12 mouse cellular contexts compared by ENCODE assay signal in genomic region chr5:36368511-36369135, GRCm38 (mm10). TPM values are rescaled to one million over a fixed set of nuclear protein-coding genes. Genes with fewer than 3 reads are reported as not detected.
DNase-seq lines count a peak whose midpoint lies in the region; ATAC-seq lines count a peak whose summit lies in the region.
"Had no signal": no experiment of that assay in that cellular context is flagged by ENCODE, and none has a peak within 500 bp of the region (broad histone marks: within the 10 kb centered on the region; RNA-seq: fewer than 3 reads in every experiment).

No protein-coding gene starts in this region.

- no peaks in the 10 kb centered on the region for H3K27me3 ChIP-seq in heart, embryonic 11.5 days (ENCODE audit: control insufficient read depth, insufficient read depth, low read length)
- no peaks in the 10 kb centered on the region for H3K27me3 ChIP-seq in kidney, embryonic 15.5 days
- H3K27me3 ChIP-seq in midbrain, embryonic 13.5 days = peaks cover 7% of the 10 kb centered on the region; the same call in 1 of the 2 replicates
- H3K27me3 ChIP-seq: hindbrain, embryonic 15.5 days had no signal

- no peak overlapping the region for H3K4me3 ChIP-seq in heart, embryonic 11.5 days (ENCODE audit: low read depth, low read length)
- no peak overlapping the region for H3K4me3 ChIP-seq in kidney, embryonic 15.5 days (replicated peaks)
- H3K4me3 ChIP-seq in midbrain, embryonic 13.5 days (replicated peaks) = no peak overlapping the region
- H3K4me3 ChIP-seq: hindbrain, embryonic 15.5 days had no signal

- peak overlapping the region; percentile 96; the same call in 1 of the 2 replicates for H3K27ac ChIP-seq in heart, embryonic 11.5 days (ENCODE audit: low read depth, low read length)
- H3K27ac ChIP-seq in kidney, embryonic 15.5 days = peak overlapping the region; percentile 5; the same call in 1 of the 2 replicates
- peak overlapping the region; percentile 71 for H3K27ac ChIP-seq in midbrain, embryonic 13.5 days
- H3K27ac ChIP-seq: macrophage had no signal

- H3K36me3 ChIP-seq in heart, embryonic 11.5 days (ENCODE audit: control insufficient read depth, insufficient read depth, low read length) = no peaks in the 10 kb centered on the region
- H3K36me3 ChIP-seq in kidney, embryonic 15.5 days = no peaks in the 10 kb centered on the region
- no peaks in the 10 kb centered on the region for H3K36me3 ChIP-seq in midbrain, embryonic 13.5 days
- H3K36me3 ChIP-seq: hindbrain, embryonic 15.5 days had no signal

- WGBS in heart, embryonic 11.5 days (ENCODE audit: insufficient replicate concordance) = 58% methylated on average over 7 of the region's 7 CpGs
- WGBS in kidney, embryonic 15.5 days = 63% methylated on average over 7 of the region's 7 CpGs
- WGBS in midbrain, embryonic 13.5 days = 82% methylated on average over 7 of the region's 7 CpGs

- peaks cover 41% of the 10 kb centered on the region for H3K4me1 ChIP-seq in heart, embryonic 11.5 days (ENCODE audit: control insufficient read depth, insufficient read depth, low read length)
- H3K4me1 ChIP-seq in kidney, embryonic 15.5 days = peaks cover 60% of the 10 kb centered on the region
- peaks cover 48% of the 10 kb centered on the region for H3K4me1 ChIP-seq in midbrain, embryonic 13.5 days (replicated peaks)

- intact Hi-C loops in heart, postnatal 25 days (cut with DNase I) = no loop called here

- 0 out of 2 replicates have a peak overlapping the region, but pooled peaks have one; percentile 12 for H3K9ac ChIP-seq in heart, embryonic 11.5 days (ENCODE audit: low read depth, low read length)
- H3K9ac ChIP-seq in kidney, embryonic 15.5 days = no peak overlapping the region
- H3K9ac ChIP-seq in midbrain, embryonic 13.5 days (replicated peaks) = no peak overlapping the region
- H3K9ac ChIP-seq: hindbrain, embryonic 15.5 days had no signal

- no peak for ATAC-seq in heart, embryonic 11.5 days (replicated peaks; ENCODE audit: insufficient number of reproducible peaks, low FRiP score, low TSS enrichment)
- no peak for ATAC-seq in kidney, embryonic 15.5 days (replicated peaks; ENCODE audit: low FRiP score)
- ATAC-seq in midbrain, embryonic 13.5 days = no peak
- no peak for ATAC-seq in CD4-positive, CD25-positive, alpha-beta regulatory T cell, adult 4 months

- H3K4me2 ChIP-seq in heart, embryonic 11.5 days = no peak overlapping the region
- no peak overlapping the region for H3K4me2 ChIP-seq in kidney, embryonic 15.5 days
- H3K4me2 ChIP-seq in midbrain, embryonic 13.5 days (replicated peaks) = no peak overlapping the region
- H3K4me2 ChIP-seq: hindbrain, embryonic 15.5 days had no signal

- peak; percentile 43 for DNase-seq in adrenal gland, adult 2 months
- DNase-seq in adrenal gland, postnatal 4 days (ENCODE audit: low spot score in 2 of 2) = no peak
- DNase-seq in heart, postnatal 25 days (ENCODE audit: low spot score) = no peak
- DNase-seq in kidney, adult 18-20 months = no peak
- DNase-seq: cerebellum, adult 11 months; right cerebral cortex, adult 18-20 months had no signal

- no peaks in the 10 kb centered on the region for H3K9me3 ChIP-seq in heart, embryonic 11.5 days (replicated peaks; ENCODE audit: control insufficient read depth, low read length)
- H3K9me3 ChIP-seq in kidney, embryonic 15.5 days (replicated peaks) = no peaks in the 10 kb centered on the region
- no peaks in the 10 kb centered on the region for H3K9me3 ChIP-seq in midbrain, embryonic 13.5 days
- H3K9me3 ChIP-seq: hindbrain, embryonic 15.5 days had no signal

RNA-seq across cellular contexts. Expression of gene Sorcs2, which starts 29.3 kb away (rescaled TPM):
- total RNA-seq in adrenal gland, adult 2 months (2021) = 10 to 100 TPM in 1 of 2 experiments, 1 to 10 TPM in 1; 10.0 to 16.4 TPM
- 18.4 and 19.7 TPM in 2 replicates for polyA plus RNA-seq in adrenal gland, adult 2 months (2012; rRNA removed)
- 10 to 100 TPM; 33.0 to 35.5 TPM for total RNA-seq in adrenal gland, postnatal 4 days (2021)
- 7.1 and 7.3 TPM in 2 replicates for polyA plus RNA-seq in heart, embryonic 11.5 days (2014; fragmentation: Nextera tagmentation; extraction: Ambion mirVana)
- 10 to 100 TPM in 1 of 2 experiments, 1 to 10 TPM in 1; 9.7 to 13.1 TPM for total RNA-seq in heart, postnatal 25 days (2021)
- 11.0 and 12.9 TPM in 2 replicates for polyA plus RNA-seq in kidney, embryonic 15.5 days (2015; fragmentation: Nextera tagmentation; extraction: Ambion mirVana)
- polyA plus RNA-seq in midbrain, embryonic 13.5 days (2015; fragmentation: Nextera tagmentation; extraction: Ambion mirVana) = 16.3 and 17.4 TPM in 2 replicates
- 1 to 10 TPM; 4.5 to 4.7 TPM for polyA plus RNA-seq in CD4-positive, CD25-positive, alpha-beta regulatory T cell, adult 4 months (2017; shearing (Covaris generic))
- polyA plus RNA-seq: macrophage had no signal

Comparison
In these comparisons a context has a peak if more than half of its experiments do, and no peak if none do; other contexts are left out.
1. H3K27ac ChIP-seq: peak in every context shown above with its lines; median percentile 96 in heart, embryonic 11.5 days; 71 in midbrain, embryonic 13.5 days; 5 in kidney, embryonic 15.5 days.